Mouse (Mus musculus) heart, adult 18-20 months (tissue): Measurements from ENCODE around the gene Gm49601. TPM values are rescaled to one million over a fixed set of nuclear protein-coding genes. Genes with fewer than 3 reads are reported as not detected.

ENCODE experiments used
- DNase-seq, 2 experiments: peaks; one replicate each; pipeline ENCODE4 v3.0.0; 2021 to 2022; ENCODE audit warnings: mixed read lengths in 1 of 2
- long read RNA-seq, 2 experiments: library from polyadenylated mRNA; stranded (forward); transcript quantifications; one replicate each; pipeline ENCODE4 v2.0.0; 2021
- total RNA-seq, 2 experiments: library from RNA; stranded (reverse); gene quantifications; 2 replicates each; pipeline ENCODE4 v1.2.3; 2021

The Gm49601 gene
- 1 to 10 TPM in 1 of 2 experiments, under 1 TPM in 1; 0.15 to 1.1 TPM for total RNA-seq
- long read RNA-seq, experiment 1 = 0 reads
- long read RNA-seq, experiment 2 = 0 reads

GRCm38 (mm10) chr16:18626376-18626878 lies at the start of gene Gm49601:
Gene Gm49601, minus strand, starts transcription at chr16:18626427.
- peak; percentile 84 to 86 for DNase-seq

GRCm38 (mm10) chr16:18673005-18673404 lies 46.8 kb upstream of the Gm49601 start:
- DNase-seq = no peak

- no peak for DNase-seq
Measured at GRCm38 (mm10) chr16:18672027-18672426, 45.8 kb upstream of the Gm49601 start.

GRCm38 (mm10) chr16:18669914-18670313 lies 43.7 kb upstream of the Gm49601 start:
- DNase-seq = no peak

GRCm38 (mm10) chr16:18658597-18658996 lies 32.4 kb upstream of the Gm49601 start:
- DNase-seq = no peak

GRCm38 (mm10) chr16:18655372-18656098 lies 29.3 kb upstream of the Gm49601 start:
- DNase-seq = no peak

GRCm38 (mm10) chr16:18653290-18654160 lies 27.3 kb upstream of the Gm49601 start:
- DNase-seq = no peak

GRCm38 (mm10) chr16:18649126-18649525 lies 22.9 kb upstream of the Gm49601 start:
- DNase-seq = no peak

- no peak for DNase-seq
Measured at GRCm38 (mm10) chr16:18645329-18645728, 19.1 kb upstream of the Gm49601 start.

- no peak for DNase-seq
Measured at GRCm38 (mm10) chr16:18644485-18644884, 18.3 kb upstream of the Gm49601 start.

GRCm38 (mm10) chr16:18643406-18643998 lies 17.3 kb upstream of the Gm49601 start:
- DNase-seq = no peak

GRCm38 (mm10) chr16:18642897-18643296 lies 16.7 kb upstream of the Gm49601 start:
- no peak for DNase-seq

GRCm38 (mm10) chr16:18642291-18642690 lies 16.1 kb upstream of the Gm49601 start:
- no peak for DNase-seq

- DNase-seq = no peak
Measured at GRCm38 (mm10) chr16:18639382-18639929, 13.2 kb upstream of the Gm49601 start.

- no peak for DNase-seq
Measured at GRCm38 (mm10) chr16:18638396-18638795, 12.2 kb upstream of the Gm49601 start.

GRCm38 (mm10) chr16:18636804-18637203 lies 10.6 kb upstream of the Gm49601 start:
- DNase-seq = no peak

- DNase-seq = no peak
Measured at GRCm38 (mm10) chr16:18636401-18636800, 10.2 kb upstream of the Gm49601 start.

- no peak for DNase-seq
Measured at GRCm38 (mm10) chr16:18633333-18633732, 7.1 kb upstream of the Gm49601 start.

- DNase-seq = no peak
Measured at GRCm38 (mm10) chr16:18632816-18633215, 6.6 kb upstream of the Gm49601 start.

GRCm38 (mm10) chr16:18632059-18632458 lies 5.8 kb upstream of the Gm49601 start:
- DNase-seq = no peak

- DNase-seq = no peak
Measured at GRCm38 (mm10) chr16:18631141-18631540, 4.9 kb upstream of the Gm49601 start.

GRCm38 (mm10) chr16:18630291-18630690 lies 4.1 kb upstream of the Gm49601 start:
- DNase-seq = no peak
